Mouse (Mus musculus) v-Abl transformed pro-B cells (cell line): ENCODE measurements around the gene Plscr4.

Source experiments
- in situ Hi-C, 2 experiments: fragments of 400-800 bp; cut with MboI; formaldehyde crosslinking; loops; one replicate each; pipeline ENCODE4 v1.15.1; 2025; ENCODE audit not compliant: unreplicated experiment in 2 of 2

The Plscr4 gene

GRCm38 (mm10) chr9:92504256-92504655 is 47.1 kb downstream of the Plscr4 start:
- in situ Hi-C loops = loop anchor here (5.0 to 25.0 kb wide), 5 partner anchors 103 to 583 kb away; no protein-coding TSS in a partner anchor

- in situ Hi-C loops = loop anchor here (5.0 to 25.0 kb wide), 5 partner anchors 102 to 582 kb away; no protein-coding TSS in a partner anchor
Observed at GRCm38 (mm10) chr9:92504889-92505288, 47.7 kb downstream of the Plscr4 start.

- in situ Hi-C loops = loop anchor here in 1 of 2 experiments (25.0 kb wide), 1 partner anchor 576 kb away; no protein-coding TSS in a partner anchor
Observed at GRCm38 (mm10) chr9:92511696-92512095, 54.5 kb downstream of the Plscr4 start.

GRCm38 (mm10) chr9:92517036-92517435 is 59.9 kb downstream of the Plscr4 start:
- in situ Hi-C loops = loop anchor here in 1 of 2 experiments (25.0 kb wide), 1 partner anchor 570 kb away; no protein-coding TSS in a partner anchor

- in situ Hi-C loops = loop anchor here in 1 of 2 experiments (25.0 kb wide), 1 partner anchor 567 kb away; no protein-coding TSS in a partner anchor
Observed at GRCm38 (mm10) chr9:92520751-92521150, 63.6 kb downstream of the Plscr4 start.

GRCm38 (mm10) chr9:92524506-92524905 is 67.3 kb downstream of the Plscr4 start:
- in situ Hi-C loops = loop anchor here in 1 of 2 experiments (25.0 kb wide), 1 partner anchor 563 kb away; no protein-coding TSS in a partner anchor

- in situ Hi-C loops = no loop called here
Observed at GRCm38 (mm10) chr9:92530055-92530454, 72.9 kb downstream of the Plscr4 start.

- in situ Hi-C loops = no loop called here
Observed at GRCm38 (mm10) chr9:92537735-92538134, 80.6 kb downstream of the Plscr4 start.

- in situ Hi-C loops = no loop called here
Observed at GRCm38 (mm10) chr9:92538216-92538615, 81.0 kb downstream of the Plscr4 start.
